8 mouse cellular contexts compared by ENCODE assay signal in genomic region chr9:119978151-119978810, GRCm38 (mm10). TPM values are rescaled to one million over a fixed set of nuclear protein-coding genes. Genes with fewer than 3 reads are reported as not detected.
DNase-seq lines count a peak whose midpoint lies in the region; ATAC-seq and TF ChIP-seq lines count a peak whose summit lies in the region.

No protein-coding gene starts in this region.

- WGBS in midbrain, embryonic 10.5 days = 60% methylated on average over 9 of the region's 9 CpGs
- WGBS in midbrain, embryonic 14.5 days = 50% methylated on average over 9 of the region's 9 CpGs
- 19% methylated on average over 9 of the region's 9 CpGs for WGBS in liver, embryonic 14.5 days (ENCODE audit: insufficient replicate concordance)
- WGBS in forebrain, embryonic 11.5 days = 60% methylated on average over 9 of the region's 9 CpGs

- peaks cover 19% of the 10 kb centered on the region; the same call in 1 of the 2 replicates for H3K27me3 ChIP-seq in midbrain, embryonic 10.5 days (ENCODE audit: low read depth, poor library complexity, severe bottlenecking)
- peaks cover 10% of the 10 kb centered on the region; the same call in 1 of the 2 replicates for H3K27me3 ChIP-seq in midbrain, embryonic 14.5 days (ENCODE audit: control insufficient read depth, insufficient read depth, low read length)
- peaks cover 5% of the 10 kb centered on the region; the same call in 1 of the 2 replicates for H3K27me3 ChIP-seq in liver, embryonic 14.5 days (ENCODE audit: control insufficient read depth, insufficient read depth, low read length)
- peaks cover 5% of the 10 kb centered on the region; the same call in 1 of the 2 replicates for H3K27me3 ChIP-seq in forebrain, embryonic 11.5 days (ENCODE audit: control insufficient read depth, insufficient read depth, low read length)

- TF ChIP-seq EP300 in liver, embryonic 14.5 days (IDR thresholded peaks at IDR 0.05; ENCODE audit: low read depth) = no peak

- peaks cover 17% of the 10 kb centered on the region for H3K36me3 ChIP-seq in midbrain, embryonic 10.5 days
- no peaks in the 10 kb centered on the region for H3K36me3 ChIP-seq in midbrain, embryonic 14.5 days (ENCODE audit: control insufficient read depth, insufficient read depth, low read length)
- H3K36me3 ChIP-seq in liver, embryonic 14.5 days (replicated peaks; ENCODE audit: control insufficient read depth, insufficient read depth, low read depth) = no peaks in the 10 kb centered on the region
- no peaks in the 10 kb centered on the region for H3K36me3 ChIP-seq in forebrain, embryonic 11.5 days (ENCODE audit: control insufficient read depth, insufficient read depth, low read length)

- H3K9me3 ChIP-seq in midbrain, embryonic 10.5 days (replicated peaks) = no peaks in the 10 kb centered on the region
- no peaks in the 10 kb centered on the region for H3K9me3 ChIP-seq in midbrain, embryonic 14.5 days (ENCODE audit: control insufficient read depth, low read length)
- no peaks in the 10 kb centered on the region for H3K9me3 ChIP-seq in liver, embryonic 14.5 days (ENCODE audit: control insufficient read depth, low read length)
- no peaks in the 10 kb centered on the region for H3K9me3 ChIP-seq in forebrain, embryonic 11.5 days (ENCODE audit: control insufficient read depth, low read length)

- no peak for TF ChIP-seq CTCF in gastrocnemius, adult 2 months (IDR thresholded peaks at IDR 0.05)
- no peak for TF ChIP-seq CTCF in liver, embryonic 14.5 days (IDR thresholded peaks at IDR 0.05; ENCODE audit: low read depth)

- intact Hi-C loops in gastrocnemius, adult 2 months (cut with DNase I) = no loop called here

- H3K9ac ChIP-seq in midbrain, embryonic 14.5 days (replicated peaks; ENCODE audit: low read length) = no peak overlapping the region
- no peak overlapping the region for H3K9ac ChIP-seq in liver, embryonic 14.5 days (replicated peaks)
- no peak overlapping the region for H3K9ac ChIP-seq in forebrain, embryonic 11.5 days (ENCODE audit: low read length)

- H3K4me3 ChIP-seq in gastrocnemius, adult 2 months = no peak overlapping the region
- no peak overlapping the region for H3K4me3 ChIP-seq in midbrain, embryonic 10.5 days
- H3K4me3 ChIP-seq in midbrain, embryonic 14.5 days (replicated peaks; ENCODE audit: low read depth, low read length) = no peak overlapping the region
- H3K4me3 ChIP-seq in liver, embryonic 14.5 days (ENCODE audit: insufficient read depth in 1 of 2, low read depth in 2 of 2, low read length in 2 of 2) = no peak overlapping the region; a peak in 1 of 4 replicates
- H3K4me3 ChIP-seq in forebrain, embryonic 11.5 days (ENCODE audit: low read depth, low read length) = no peak overlapping the region

- H3K4me2 ChIP-seq in midbrain, embryonic 14.5 days (ENCODE audit: low read length) = no peak overlapping the region
- peak overlapping the region; percentile 32 for H3K4me2 ChIP-seq in liver, embryonic 14.5 days (ENCODE audit: low read depth)
- H3K4me2 ChIP-seq in forebrain, embryonic 11.5 days (ENCODE audit: low read depth, low read length, severe bottlenecking) = no peak overlapping the region

- peaks cover 68% of the 10 kb centered on the region for H3K4me1 ChIP-seq in midbrain, embryonic 10.5 days
- H3K4me1 ChIP-seq in midbrain, embryonic 14.5 days (ENCODE audit: control insufficient read depth, insufficient read depth, low read length) = peaks cover 28% of the 10 kb centered on the region
- peaks cover 0 to 37% of the 10 kb centered on the region in 2 experiments; a peak in 3 of 4 replicates for H3K4me1 ChIP-seq in liver, embryonic 14.5 days (replicated peaks; ENCODE audit: control insufficient read depth in 2 of 2, insufficient read depth in 2 of 2, low read length in 1 of 2)
- H3K4me1 ChIP-seq in forebrain, embryonic 11.5 days (replicated peaks; ENCODE audit: control insufficient read depth, insufficient read depth, low read length) = peaks cover 30% of the 10 kb centered on the region

- H3K27ac ChIP-seq in gastrocnemius, adult 2 months = peak overlapping the region; percentile 9
- peak overlapping the region; percentile 57; the same call in 1 of the 2 replicates for H3K27ac ChIP-seq in midbrain, embryonic 10.5 days (replicated peaks)
- no peak overlapping the region for H3K27ac ChIP-seq in midbrain, embryonic 14.5 days (replicated peaks; ENCODE audit: low read depth, low read length)
- H3K27ac ChIP-seq in liver, embryonic 14.5 days = no peak overlapping the region
- no peak overlapping the region for H3K27ac ChIP-seq in forebrain, embryonic 11.5 days (ENCODE audit: low read depth, low read length)

- DNase-seq in gastrocnemius, adult 2 months = peak; percentile 25
- no peak for DNase-seq in gastrocnemius, adult 8-10 months (ENCODE audit: low spot score in 2 of 2)
- no peak for DNase-seq in midbrain, embryonic 10.5 days (ENCODE audit: low spot score)
- no peak for DNase-seq in midbrain, embryonic 14.5 days
- DNase-seq in liver, embryonic 14.5 days (ENCODE audit: low read depth in 3 of 3, low spot score in 3 of 3) = no peak
- DNase-seq in thymus, postnatal 4 days = peak; percentile 76
- DNase-seq in left cerebral cortex, adult 9 months (ENCODE audit: low spot score in 2 of 2) = no peak
- DNase-seq in forebrain, embryonic 11.5 days (ENCODE audit: low spot score) = no peak

- ATAC-seq in midbrain, embryonic 14.5 days (ENCODE audit: low FRiP score, low TSS enrichment) = no peak
- ATAC-seq in liver, embryonic 14.5 days (ENCODE audit: insufficient read depth) = no peak
- ATAC-seq in forebrain, embryonic 11.5 days (replicated peaks; ENCODE audit: low FRiP score) = no peak

RNA-seq across cellular contexts. Expression of gene Csrnp1, which starts 6.2 kb away (rescaled TPM):
- total RNA-seq in gastrocnemius, adult 2 months (2021) = 10 to 100 TPM in 1 of 2 experiments, 1 to 10 TPM in 1; 5.9 to 12.0 TPM
- total RNA-seq in gastrocnemius, adult 8-10 months (2022) = 10 to 100 TPM in 1 of 4 experiments, 1 to 10 TPM in 3; 3.6 to 10.2 (median 5.9) TPM
- 1.9 and 2.7 TPM in 2 replicates for polyA plus RNA-seq in midbrain, embryonic 10.5 days (2016; fragmentation: Nextera tagmentation; extraction: Ambion mirVana)
- polyA plus RNA-seq in midbrain, embryonic 14.5 days (2014; fragmentation: Nextera tagmentation; extraction: Ambion mirVana) = 0.67 and 2.2 TPM in 2 replicates
- 2.1 and 2.2 TPM in 2 replicates for polyA plus RNA-seq in liver, embryonic 14.5 days (2012; rRNA removed)
- polyA plus RNA-seq in liver, embryonic 14.5 days (2014; fragmentation: Nextera tagmentation; extraction: Ambion mirVana) = 0.38 and 0.44 TPM in 2 replicates
- polyA plus RNA-seq in forebrain, embryonic 11.5 days (2014; fragmentation: Nextera tagmentation; extraction: Ambion mirVana) = 1.5 and 1.6 TPM in 2 replicates

RNA-seq across cellular contexts. Expression of gene Ttc21a, which starts 40.9 kb away (rescaled TPM):
- total RNA-seq in gastrocnemius, adult 2 months (2021) = not detected
- total RNA-seq in gastrocnemius, adult 8-10 months (2022) = not detected
- 0.16 and 0.42 TPM in 2 replicates for polyA plus RNA-seq in midbrain, embryonic 10.5 days (2016; fragmentation: Nextera tagmentation; extraction: Ambion mirVana)
- 0.45 and 0.49 TPM in 2 replicates for polyA plus RNA-seq in midbrain, embryonic 14.5 days (2014; fragmentation: Nextera tagmentation; extraction: Ambion mirVana)
- polyA plus RNA-seq in liver, embryonic 14.5 days (2012; rRNA removed) = 0.22 and 0.28 TPM in 2 replicates
- polyA plus RNA-seq in liver, embryonic 14.5 days (2014; fragmentation: Nextera tagmentation; extraction: Ambion mirVana) = 0.11 and 0.25 TPM in 2 replicates
- polyA plus RNA-seq in forebrain, embryonic 11.5 days (2014; fragmentation: Nextera tagmentation; extraction: Ambion mirVana) = 0.11 and 0.33 TPM in 2 replicates

RNA-seq across cellular contexts. Expression of gene Gorasp1, which starts 40.9 kb away (rescaled TPM):
- total RNA-seq in gastrocnemius, adult 2 months (2021) = 10 to 100 TPM; 20.5 to 21.4 TPM
- total RNA-seq in gastrocnemius, adult 8-10 months (2022) = 10 to 100 TPM; 21.7 to 25.8 (median 24.7) TPM
- polyA plus RNA-seq in midbrain, embryonic 10.5 days (2016; fragmentation: Nextera tagmentation; extraction: Ambion mirVana) = 27.3 and 29.4 TPM in 2 replicates
- polyA plus RNA-seq in midbrain, embryonic 14.5 days (2014; fragmentation: Nextera tagmentation; extraction: Ambion mirVana) = 25.2 and 31.7 TPM in 2 replicates
- 6.1 and 6.3 TPM in 2 replicates for polyA plus RNA-seq in liver, embryonic 14.5 days (2012; rRNA removed)
- 9.1 and 9.4 TPM in 2 replicates for polyA plus RNA-seq in liver, embryonic 14.5 days (2014; fragmentation: Nextera tagmentation; extraction: Ambion mirVana)
- polyA plus RNA-seq in forebrain, embryonic 11.5 days (2014; fragmentation: Nextera tagmentation; extraction: Ambion mirVana) = 19.3 and 25.7 TPM in 2 replicates

RNA-seq across cellular contexts. Expression of gene Xirp1, which starts 45.1 kb away (rescaled TPM):
- 100 to 1,000 TPM in 1 of 2 experiments, 10 to 100 TPM in 1; 70.1 to 116 TPM for total RNA-seq in gastrocnemius, adult 2 months (2021)
- total RNA-seq in gastrocnemius, adult 8-10 months (2022) = 100 to 1,000 TPM in 2 of 4 experiments, 10 to 100 TPM in 2; 68.7 to 171 (median 104) TPM
- polyA plus RNA-seq in midbrain, embryonic 10.5 days (2016; fragmentation: Nextera tagmentation; extraction: Ambion mirVana) = not detected in 2 replicates
- not detected in 2 replicates for polyA plus RNA-seq in midbrain, embryonic 14.5 days (2014; fragmentation: Nextera tagmentation; extraction: Ambion mirVana)
- polyA plus RNA-seq in liver, embryonic 14.5 days (2012; rRNA removed) = not detected in 2 replicates
- polyA plus RNA-seq in liver, embryonic 14.5 days (2014; fragmentation: Nextera tagmentation; extraction: Ambion mirVana) = not detected in 2 replicates
- not detected in 2 replicates for polyA plus RNA-seq in forebrain, embryonic 11.5 days (2014; fragmentation: Nextera tagmentation; extraction: Ambion mirVana)

Comparison
In these comparisons a context has a peak if more than half of its experiments do, and no peak if none do; other contexts are left out.
1. DNase-seq: peak in gastrocnemius, adult 2 months (single experiment) and thymus, postnatal 4 days (single experiment); none in gastrocnemius, adult 8-10 months (0 of 2), midbrain, embryonic 10.5 days (single experiment), midbrain, embryonic 14.5 days (single experiment), liver, embryonic 14.5 days (0 of 3), left cerebral cortex, adult 9 months (0 of 2) and forebrain, embryonic 11.5 days (single experiment).
2. H3K27ac ChIP-seq: peak in gastrocnemius, adult 2 months (single experiment) and midbrain, embryonic 10.5 days (single experiment); none in midbrain, embryonic 14.5 days (single experiment), liver, embryonic 14.5 days (single experiment) and forebrain, embryonic 11.5 days (single experiment).